Mouse (Mus musculus): ENCODE data around the gene Fastkd2. TPM values are rescaled to one million over a fixed set of nuclear protein-coding genes. Genes with fewer than 3 reads are reported as not detected.

The Fastkd2 gene
- polyA plus RNA-seq, 1 experiment = 8.9 TPM

GRCm38 (mm10) chr1:63756005-63756404, 25.6 kb downstream of the Fastkd2 start:
- TF ChIP-seq POLR2A (IDR thresholded peaks at IDR 0.05; ENCODE audit: control insufficient read depth, low read depth, low read length) = no peak
- TF ChIP-seq CTCF (IDR thresholded peaks at IDR 0.05; ENCODE audit: control insufficient read depth, insufficient read depth, insufficient replicate concordance, low read depth, low read length) = no peak
- Histone ChIP-seq H3K36me3 (ENCODE audit: control insufficient read depth, insufficient read depth, low read length) (no peaks in the 10 kb centered on the region; the same call in 1 of the 2 replicates), H3K4me3 (ENCODE audit: control insufficient read depth, low read depth, low read length) (no peak overlapping the region), H3K4me1 (ENCODE audit: control insufficient read depth, insufficient read depth, low read length) (no peaks in the 10 kb centered on the region), H3K27ac (ENCODE audit: control insufficient read depth, insufficient read depth, low read depth, low read length) (no peak overlapping the region), H3K27me3 (ENCODE audit: control insufficient read depth, insufficient read depth, low read length) (no peaks in the 10 kb centered on the region)

DNA sequence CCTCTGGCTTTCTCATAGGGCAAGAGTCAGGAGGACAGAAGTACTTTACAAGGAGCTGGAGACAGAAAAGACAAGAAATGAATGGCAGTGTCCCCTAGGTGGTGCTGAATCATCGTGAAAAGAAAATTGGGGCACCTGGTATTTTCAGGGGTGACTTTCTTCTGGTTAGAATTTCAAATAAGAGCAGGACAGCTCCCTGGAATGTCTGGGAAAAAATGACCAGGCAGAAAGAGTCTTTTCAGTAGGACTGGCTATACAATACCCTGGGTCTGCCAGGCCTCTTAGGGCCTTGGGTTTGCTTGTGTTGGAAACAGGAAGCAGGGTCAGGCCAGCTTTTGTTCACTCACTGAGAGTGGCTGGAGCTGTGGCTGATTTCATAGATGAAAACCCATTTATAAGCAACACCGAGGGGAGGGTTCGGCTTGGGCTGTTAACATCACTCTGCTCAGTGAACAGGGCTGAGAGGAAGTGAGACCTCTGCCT, 32.8 kb downstream of the Fastkd2 start:
- no peaks in the 10 kb centered on the region for H3K4me1 ChIP-seq (ENCODE audit: control insufficient read depth, insufficient read depth, low read length)
- TF ChIP-seq CTCF (IDR thresholded peaks at IDR 0.05; ENCODE audit: control insufficient read depth, insufficient read depth, insufficient replicate concordance, low read depth, low read length) = no peak
- H3K27ac ChIP-seq (ENCODE audit: control insufficient read depth, insufficient read depth, low read depth, low read length) = no peak overlapping the region
- H3K36me3 ChIP-seq (ENCODE audit: control insufficient read depth, insufficient read depth, low read length) = no peaks in the 10 kb centered on the region
- H3K27me3 ChIP-seq (ENCODE audit: control insufficient read depth, insufficient read depth, low read length) = no peaks in the 10 kb centered on the region
- H3K4me3 ChIP-seq (ENCODE audit: control insufficient read depth, low read depth, low read length) = no peak overlapping the region

GRCm38 (mm10) chr1:63763881-63764386, 33.5 kb downstream of the Fastkd2 start:
- Histone ChIP-seq H3K4me1 (ENCODE audit: control insufficient read depth, insufficient read depth, low read length) (no peaks in the 10 kb centered on the region), H3K36me3 (ENCODE audit: control insufficient read depth, insufficient read depth, low read length) (no peaks in the 10 kb centered on the region), H3K4me3 (ENCODE audit: control insufficient read depth, low read depth, low read length) (no peak overlapping the region), H3K27ac (ENCODE audit: control insufficient read depth, insufficient read depth, low read depth, low read length) (no peak overlapping the region), H3K27me3 (ENCODE audit: control insufficient read depth, insufficient read depth, low read length) (no peaks in the 10 kb centered on the region)
- no peak for TF ChIP-seq CTCF (IDR thresholded peaks at IDR 0.05; ENCODE audit: control insufficient read depth, insufficient read depth, insufficient replicate concordance, low read depth, low read length)
- TF ChIP-seq POLR2A (IDR thresholded peaks at IDR 0.05; ENCODE audit: control insufficient read depth, low read depth, low read length) = no peak

GRCm38 (mm10) chr1:63764395-63764794, 34.0 kb downstream of the Fastkd2 start:
- Histone ChIP-seq H3K4me1 (ENCODE audit: control insufficient read depth, insufficient read depth, low read length) (no peaks in the 10 kb centered on the region), H3K27me3 (ENCODE audit: control insufficient read depth, insufficient read depth, low read length) (no peaks in the 10 kb centered on the region), H3K27ac (ENCODE audit: control insufficient read depth, insufficient read depth, low read depth, low read length) (no peak overlapping the region), H3K4me3 (ENCODE audit: control insufficient read depth, low read depth, low read length) (no peak overlapping the region), H3K36me3 (ENCODE audit: control insufficient read depth, insufficient read depth, low read length) (no peaks in the 10 kb centered on the region)
- no peak for TF ChIP-seq CTCF (IDR thresholded peaks at IDR 0.05; ENCODE audit: control insufficient read depth, insufficient read depth, insufficient replicate concordance, low read depth, low read length)
- no peak for TF ChIP-seq POLR2A (IDR thresholded peaks at IDR 0.05; ENCODE audit: control insufficient read depth, low read depth, low read length)

- Histone ChIP-seq H3K4me3 (ENCODE audit: control insufficient read depth, low read depth, low read length) (peak overlapping the region; percentile 68), H3K27me3 (ENCODE audit: control insufficient read depth, insufficient read depth, low read length) (no peaks in the 10 kb centered on the region), H3K4me1 (ENCODE audit: control insufficient read depth, insufficient read depth, low read length) (no peaks in the 10 kb centered on the region), H3K36me3 (ENCODE audit: control insufficient read depth, insufficient read depth, low read length) (no peaks in the 10 kb centered on the region), H3K27ac (ENCODE audit: control insufficient read depth, insufficient read depth, low read depth, low read length) (no peak overlapping the region)
- TF ChIP-seq CTCF (IDR thresholded peaks at IDR 0.05; ENCODE audit: control insufficient read depth, insufficient read depth, insufficient replicate concordance, low read depth, low read length) = no peak
- TF ChIP-seq POLR2A (IDR thresholded peaks at IDR 0.05; ENCODE audit: control insufficient read depth, low read depth, low read length) = no peak
Measured at GRCm38 (mm10) chr1:63768112-63768511, 37.7 kb downstream of the Fastkd2 start.

DNA sequence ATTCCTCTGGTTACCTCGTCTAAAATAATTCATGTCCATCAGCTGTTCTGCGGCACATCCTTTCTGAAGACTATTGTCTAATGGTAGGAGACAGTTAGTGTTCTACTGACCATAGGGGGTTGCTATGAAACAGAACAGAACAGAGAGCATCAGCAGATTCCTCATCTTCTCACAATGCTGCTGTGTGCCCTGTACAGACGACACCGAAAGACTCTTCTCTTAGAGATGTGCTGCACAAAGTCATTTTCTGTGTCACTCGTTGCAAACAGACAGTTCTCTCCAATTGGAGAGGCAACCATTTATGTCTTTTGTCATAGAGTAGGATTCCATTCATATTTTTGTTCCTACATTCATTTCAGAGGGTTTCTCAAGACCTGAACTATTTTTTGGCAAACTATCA, 38.8 kb downstream of the Fastkd2 start, which contains the start of gene 4933402D24Rik:
TSS of gene 4933402D24Rik (minus strand) at position 101 of the 400 bp plus-strand sequence.
- no peak for TF ChIP-seq POLR2A (IDR thresholded peaks at IDR 0.05; ENCODE audit: control insufficient read depth, low read depth, low read length)
- no peak for TF ChIP-seq CTCF (IDR thresholded peaks at IDR 0.05; ENCODE audit: control insufficient read depth, insufficient read depth, insufficient replicate concordance, low read depth, low read length)
- H3K27ac ChIP-seq (ENCODE audit: control insufficient read depth, insufficient read depth, low read depth, low read length) = no peak within 1 kb of the TSS
- peak within 1 kb of the TSS; percentile 68 for H3K4me3 ChIP-seq (ENCODE audit: control insufficient read depth, low read depth, low read length)
- no peaks in the 10 kb centered on the region for H3K36me3 ChIP-seq (ENCODE audit: control insufficient read depth, insufficient read depth, low read length)
- H3K4me1 ChIP-seq (ENCODE audit: control insufficient read depth, insufficient read depth, low read length) = no peaks in the 10 kb centered on the region
- H3K27me3 ChIP-seq (ENCODE audit: control insufficient read depth, insufficient read depth, low read length) = no peaks in the 10 kb centered on the region

GRCm38 (mm10) chr1:63770309-63770708, 39.9 kb downstream of the Fastkd2 start:
- H3K4me1 ChIP-seq (ENCODE audit: control insufficient read depth, insufficient read depth, low read length) = no peaks in the 10 kb centered on the region
- no peak for TF ChIP-seq CTCF (IDR thresholded peaks at IDR 0.05; ENCODE audit: control insufficient read depth, insufficient read depth, insufficient replicate concordance, low read depth, low read length)
- no peak for TF ChIP-seq POLR2A (IDR thresholded peaks at IDR 0.05; ENCODE audit: control insufficient read depth, low read depth, low read length)
- no peak overlapping the region for H3K4me3 ChIP-seq (ENCODE audit: control insufficient read depth, low read depth, low read length)
- H3K27me3 ChIP-seq (ENCODE audit: control insufficient read depth, insufficient read depth, low read length) = no peaks in the 10 kb centered on the region
- no peak overlapping the region for H3K27ac ChIP-seq (ENCODE audit: control insufficient read depth, insufficient read depth, low read depth, low read length)
- no peaks in the 10 kb centered on the region for H3K36me3 ChIP-seq (ENCODE audit: control insufficient read depth, insufficient read depth, low read length)
